Mouse (Mus musculus) olfactory bulb, adult 2 months (tissue): ENCODE measurements at regions not wholly inside any gene's neighbourhood (a gene's known extent, or its start where the extent isn't known, plus 50 kb on each side); places are given as distances from the start of the nearest gene placed in this dataset.

Source experiments
- CTCF ChIP-seq: fragments of 200-500 bp; IDR thresholded peaks from 2 replicates; pipeline ENCODE4 v1.5.1; 2012; ENCODE audit warnings: low read depth, mild to moderate bottlenecking, low read length, moderate library complexity; ENCODE audit not compliant: insufficient read depth
- POLR2A ChIP-seq: fragments of 200-500 bp; IDR thresholded peaks from 2 replicates; pipeline ENCODE4 v1.6.1; 2012; ENCODE audit warnings: mild to moderate bottlenecking, low read depth, low read length, moderate library complexity; ENCODE audit not compliant: insufficient read depth

DNA sequence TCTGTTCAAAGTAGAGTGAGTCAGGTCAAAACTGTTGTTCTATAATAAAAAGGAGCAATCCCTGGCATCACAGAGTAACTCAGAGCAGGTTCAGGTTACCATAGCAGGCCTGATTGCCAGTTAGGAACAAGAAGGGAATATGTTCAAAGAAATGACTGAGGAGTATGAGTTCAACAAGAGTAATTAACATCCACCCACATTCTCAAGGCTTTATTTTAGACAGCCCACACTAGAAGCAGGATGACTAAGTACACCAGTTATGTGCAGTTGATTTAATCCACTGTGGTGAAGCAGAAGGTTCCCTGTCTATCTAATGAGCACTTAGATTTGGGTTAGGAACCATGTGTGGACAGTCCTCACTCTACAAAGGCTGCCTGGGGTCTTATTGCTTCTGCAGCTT lies 158.5 kb upstream of the Slc39a10 start:
- TF ChIP-seq CTCF, result no peak
- no peak for TF ChIP-seq POLR2A
